Mouse (Mus musculus) heart, adult 2 months (tissue): ENCODE data around the gene Rab11fip5. TPM values are rescaled to one million over a fixed set of nuclear protein-coding genes. Genes with fewer than 3 reads are reported as not detected.

Experiments
- DNase-seq, 2 experiments: peaks; one replicate each; pipeline ENCODE4 v3.0.0; 2021
- H3K27ac ChIP-seq: fragments of 200-600 bp; 2 replicates; pipeline ENCODE4 v1.8.1; 2022
- H3K27me3 ChIP-seq: fragments of 200-500 bp; 2 replicates; pipeline ENCODE4 v1.6.1; 2012; ENCODE audit warnings: mild to moderate bottlenecking, low read length, inconsistent platforms, mixed read lengths; ENCODE audit not compliant: control insufficient read depth, insufficient read depth
- H3K36me3 ChIP-seq: fragments of 200-500 bp; 2 replicates; pipeline ENCODE4 v1.6.1; 2012; ENCODE audit warnings: low read length, inconsistent platforms; ENCODE audit not compliant: control insufficient read depth, insufficient read depth
- H3K4me1 ChIP-seq: fragments of 200-500 bp; 2 replicates; pipeline ENCODE4 v1.6.1; 2011; ENCODE audit warnings: low read length; ENCODE audit not compliant: control insufficient read depth, insufficient read depth
- H3K4me3 ChIP-seq: fragments of 200-600 bp; 2 replicates; pipeline ENCODE4 v1.8.1; 2022
- H3K79me2 ChIP-seq: fragments of 200-500 bp; replicated peaks from 2 replicates; pipeline ENCODE4 v1.6.1; 2012; ENCODE audit warnings: mild to moderate bottlenecking, inconsistent platforms, low read length, moderate library complexity, mixed read lengths; ENCODE audit not compliant: control insufficient read depth, insufficient read depth
- H3K9ac ChIP-seq: fragments of 200-500 bp; 2 replicates; pipeline ENCODE4 v1.6.1; 2012; ENCODE audit warnings: low read depth, mild to moderate bottlenecking, control low read depth, inconsistent platforms, low read length, mixed read lengths
- CTCF ChIP-seq: fragments of 200-600 bp; IDR thresholded peaks from 2 replicates; pipeline ENCODE4 v1.8.1; 2022; ENCODE audit warnings: antibody characterized with exemption, mild to moderate bottlenecking, moderate library complexity
- EP300 ChIP-seq: fragments of 200-500 bp; IDR thresholded peaks from 2 replicates; pipeline ENCODE4 v1.6.1; 2011; ENCODE audit warnings: low read depth, low read length, control low read depth; ENCODE audit not compliant: insufficient read depth
- POLR2A ChIP-seq: fragments of 200-500 bp; IDR thresholded peaks from 2 replicates; pipeline ENCODE4 v1.6.1; 2011; ENCODE audit warnings: mild to moderate bottlenecking, low read depth, low read length, control low read depth; ENCODE audit not compliant: insufficient read depth
- WGBS: fragments of 180-500 bp; shearing (Covaris S2); methylation state at CpG from one replicate; pipeline ENCODE4 v1.1.7; 2018; 5-methylcytosine and 5-hydroxymethylcytosine counted together
- intact Hi-C: fragments of 180-260 bp; cut with DNase I; formaldehyde crosslinking; loops from one replicate; pipeline ENCODE4 v1.15.1; 2025
- polyA plus RNA-seq: library from polyadenylated mRNA; depleted of rRNA; stranded (reverse); fragments of >200 nt; gene quantifications from 2 replicates; pipeline ENCODE4 v1.2.3, GENCODE M21; 2012
- total RNA-seq, 2 experiments: library from RNA; stranded (reverse); gene quantifications; 2 replicates each; pipeline ENCODE4 v1.2.3; 2021

Rab11fip5 gene
- total and polyA plus RNA-seq, 3 experiments: 41.6 to 73.9 (median 59.3) TPM

DNA sequence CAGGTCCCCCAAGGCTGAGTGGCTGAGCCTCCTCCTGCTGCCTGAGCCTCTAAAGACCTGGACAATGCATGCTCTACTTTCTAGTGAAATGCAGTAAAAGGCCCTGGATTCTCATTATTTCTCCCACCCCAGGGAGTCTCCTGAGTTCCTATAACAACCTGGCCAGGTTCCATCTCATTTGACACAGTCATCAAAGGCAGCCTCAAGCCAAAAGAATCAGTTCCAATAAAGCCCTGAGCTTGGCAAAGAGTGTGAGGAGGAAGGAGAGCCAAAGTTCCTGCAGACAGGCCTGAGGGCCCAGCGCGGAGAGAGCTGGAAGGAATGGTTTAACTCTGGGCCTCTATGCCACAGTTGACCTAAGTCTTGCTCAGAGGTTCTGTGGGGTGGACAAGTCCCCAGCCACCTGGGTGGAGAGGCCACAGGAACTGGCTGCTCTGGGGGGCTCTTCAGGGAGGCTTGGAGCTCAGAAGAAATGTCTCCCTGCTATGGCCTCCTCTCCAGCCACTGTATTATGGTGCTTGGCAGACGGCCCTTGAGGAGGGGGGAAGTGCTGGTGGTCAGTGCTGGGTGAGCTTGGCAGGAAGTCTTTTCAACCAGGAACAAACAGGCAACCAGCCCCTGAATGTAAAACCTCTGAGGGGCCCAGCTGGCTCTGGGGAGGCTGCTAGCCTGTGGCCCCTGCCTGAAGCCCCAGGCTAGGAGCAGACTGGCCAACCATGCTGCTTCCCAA is 71.9 kb downstream of the Rab11fip5 start:
- H3K36me3 ChIP-seq: no peaks in the 10 kb centered on the region
- no peak for TF ChIP-seq POLR2A
- H3K9ac ChIP-seq: no peak overlapping the region
- DNase-seq: peak; percentile 27 to 56
- H3K4me1 ChIP-seq: peaks cover 8% of the 10 kb centered on the region
- intact Hi-C loops: no loop called here
- no peaks in the 10 kb centered on the region for H3K27me3 ChIP-seq
- peak overlapping the region; percentile 40; the same call in 1 of the 2 replicates for H3K27ac ChIP-seq
- H3K79me2 ChIP-seq: no peaks in the 10 kb centered on the region
- 17% methylated on average over 3 of the region's 3 CpGs for WGBS
- H3K4me3 ChIP-seq: no peak overlapping the region

DNA sequence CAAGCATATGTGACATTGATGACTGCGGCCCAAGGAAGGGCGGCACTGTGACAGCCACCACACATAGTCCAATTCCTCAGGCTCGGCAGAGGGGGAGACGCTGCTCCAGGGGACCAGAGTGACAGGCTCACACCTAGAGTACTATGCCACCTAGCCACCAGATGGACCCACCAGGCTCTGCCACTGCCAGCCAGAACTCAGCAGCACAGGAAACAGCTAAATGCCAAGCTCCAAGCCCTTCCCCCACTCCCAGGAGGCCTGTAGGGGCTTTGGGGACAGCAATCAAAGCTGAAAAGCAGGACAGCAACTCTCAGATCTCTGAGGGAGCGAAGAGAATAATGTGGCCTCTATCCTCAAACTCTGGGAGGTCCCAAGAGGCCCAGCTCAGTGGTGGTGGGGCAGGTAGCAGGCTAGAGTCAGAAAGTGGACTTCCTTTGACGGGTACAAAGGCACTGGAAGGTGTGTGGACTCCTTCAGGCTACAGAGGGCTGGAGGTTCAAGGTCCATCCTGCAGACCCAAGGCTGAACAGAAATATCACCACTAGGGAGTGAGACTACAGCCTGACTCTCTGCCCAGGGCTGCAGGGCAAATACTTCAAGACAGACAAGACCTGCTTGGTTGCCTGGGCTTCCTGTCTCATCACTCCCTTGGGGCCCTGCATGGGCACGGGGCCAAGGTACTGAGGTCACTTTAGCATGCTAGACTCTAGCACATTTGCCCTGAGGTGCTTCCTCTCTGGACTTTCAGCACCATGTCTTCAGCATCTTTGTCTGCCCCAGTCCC is 78.9 kb downstream of the Rab11fip5 start:
- intact Hi-C loops: no loop called here
- H3K79me2 ChIP-seq: no peaks in the 10 kb centered on the region
- no peaks in the 10 kb centered on the region for H3K36me3 ChIP-seq
- H3K27me3 ChIP-seq: no peaks in the 10 kb centered on the region
- H3K4me3 ChIP-seq: no peak overlapping the region
- 77% methylated on average over 7 of the region's 7 CpGs for WGBS
- TF ChIP-seq CTCF (no peak), POLR2A (no peak), EP300 (no peak)
- H3K27ac ChIP-seq: no peak overlapping the region
- H3K9ac ChIP-seq: no peak overlapping the region
- DNase-seq: peak; percentile 61 to 78
- H3K4me1 ChIP-seq: peaks cover 9% of the 10 kb centered on the region

DNA sequence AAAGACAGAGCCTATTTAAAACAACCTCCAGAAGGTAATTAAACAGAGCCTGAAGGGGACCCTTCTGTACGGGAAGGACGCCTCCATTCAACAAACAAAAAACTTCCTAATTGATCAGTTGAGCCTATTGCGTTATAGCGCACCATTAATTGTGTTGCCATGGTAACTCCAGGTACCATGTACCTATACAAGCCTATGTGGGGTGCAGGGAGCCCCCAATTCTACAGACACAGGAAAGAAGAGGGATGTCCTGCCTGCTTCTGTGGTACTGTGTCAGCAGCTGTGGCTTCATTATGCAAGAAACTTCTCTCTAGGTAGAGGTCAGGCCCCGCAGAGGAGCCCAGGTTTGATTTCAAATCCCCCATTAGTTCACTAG is 80.4 kb downstream of the Rab11fip5 start:
- TF ChIP-seq POLR2A (no peak), CTCF (no peak), EP300 (no peak)
- intact Hi-C loops: no loop called here
- no peaks in the 10 kb centered on the region for H3K36me3 ChIP-seq

DNA sequence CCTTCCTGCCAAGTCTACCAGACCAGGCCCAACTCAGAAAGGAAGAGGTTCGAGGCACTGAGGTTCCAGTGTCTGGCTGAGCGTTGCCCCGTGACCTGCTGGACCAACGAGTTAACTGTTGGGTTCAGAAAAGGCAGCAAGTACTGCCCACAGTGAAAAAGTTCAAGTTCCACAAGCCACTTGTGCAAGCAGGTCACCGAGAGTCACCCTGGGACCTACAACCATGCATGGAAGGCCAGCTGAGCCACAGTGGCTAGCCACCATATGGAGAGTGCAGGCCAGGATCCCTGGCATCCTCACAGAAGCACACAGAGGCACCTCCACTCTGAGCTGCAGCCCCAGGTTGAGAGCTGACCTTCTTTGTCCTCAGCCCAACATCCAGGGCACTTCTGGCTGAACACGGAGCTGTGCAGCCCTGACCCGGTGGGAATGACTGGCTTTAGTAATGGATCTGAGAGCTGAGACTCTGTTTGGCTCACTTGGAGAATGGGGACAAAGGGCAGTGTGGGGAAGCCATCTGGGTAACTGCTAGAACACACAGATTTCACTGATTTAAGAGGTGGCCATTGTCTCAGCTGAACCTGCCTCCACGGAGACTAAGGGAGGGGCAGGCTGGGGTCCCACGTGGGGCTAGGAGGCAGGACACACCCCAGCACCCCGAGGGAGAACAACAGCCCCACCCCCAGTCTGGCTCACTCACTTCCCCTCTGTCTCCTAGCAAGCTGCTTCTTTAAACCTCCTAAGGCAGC is 81.0 kb downstream of the Rab11fip5 start:
- no peaks in the 10 kb centered on the region for H3K27me3 ChIP-seq
- no peak overlapping the region for H3K9ac ChIP-seq
- no peaks in the 10 kb centered on the region for H3K79me2 ChIP-seq
- TF ChIP-seq EP300 (no peak), POLR2A (no peak), CTCF (no peak)
- H3K27ac ChIP-seq: no peak overlapping the region
- DNase-seq: peak in 1 of 2 experiments; percentile 48
- WGBS: 56% methylated on average over 10 of the region's 10 CpGs
- H3K4me1 ChIP-seq: peaks cover 9% of the 10 kb centered on the region
- no peak overlapping the region for H3K4me3 ChIP-seq
- intact Hi-C loops: no loop called here
- no peaks in the 10 kb centered on the region for H3K36me3 ChIP-seq

More for the DNA sequence above, 80.4 kb downstream of the Rab11fip5 start:
- no peaks in the 10 kb centered on the region for H3K27me3 ChIP-seq
- WGBS: 97% methylated on average over 5 of the region's 5 CpGs
- no peak overlapping the region for H3K27ac ChIP-seq
- H3K9ac ChIP-seq: no peak overlapping the region
- H3K79me2 ChIP-seq: no peaks in the 10 kb centered on the region
- no peak for DNase-seq
- peaks cover 9% of the 10 kb centered on the region for H3K4me1 ChIP-seq
- H3K4me3 ChIP-seq: no peak overlapping the region

DNA sequence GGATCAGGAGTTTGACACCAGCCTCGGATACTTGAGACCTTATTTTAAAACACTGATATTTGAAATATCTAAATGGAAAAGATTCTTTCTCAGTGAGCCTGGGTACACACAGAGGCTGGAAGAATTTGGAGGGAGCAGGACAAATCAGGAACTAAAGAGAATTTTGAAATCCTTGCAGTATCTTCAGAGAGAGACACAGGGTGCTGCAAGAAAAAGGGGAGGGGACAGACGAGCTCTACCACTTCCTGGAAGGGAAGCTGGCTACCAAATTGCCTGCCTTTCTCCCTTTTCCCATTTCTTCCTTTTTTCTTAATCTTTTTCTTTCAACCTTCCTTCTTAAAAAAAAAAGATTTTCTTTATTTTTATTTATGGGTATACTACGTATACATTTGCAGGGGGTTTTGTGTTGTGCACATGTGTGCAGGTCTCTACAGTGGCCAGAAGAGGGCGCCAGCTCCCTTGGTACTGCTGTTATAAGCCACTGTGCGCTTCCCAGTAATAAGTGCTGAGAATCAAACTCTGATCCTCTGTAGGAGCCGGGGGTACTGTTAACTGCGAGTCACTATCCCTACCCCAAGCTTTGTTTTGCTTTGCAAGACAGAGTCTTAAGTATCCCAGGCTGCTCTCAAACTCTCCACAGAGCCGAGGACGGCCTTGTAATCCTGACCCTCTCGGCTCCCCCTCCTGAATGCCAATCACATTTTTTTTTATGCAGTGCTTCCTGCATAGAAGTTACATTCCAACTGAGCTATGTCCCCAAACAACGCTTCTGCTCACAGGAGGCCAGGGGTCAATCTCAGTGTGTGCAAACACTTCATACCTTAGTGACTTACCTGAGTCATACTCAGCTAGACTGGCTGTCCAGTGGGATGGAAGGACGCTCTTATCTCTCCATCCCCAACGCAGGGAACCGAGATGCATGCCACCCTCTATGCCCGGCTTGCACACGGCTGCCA is 83.3 kb downstream of the Rab11fip5 start:
- Histone ChIP-seq H3K27ac (no peak overlapping the region), H3K36me3 (no peaks in the 10 kb centered on the region), H3K4me1 (peaks cover 9% of the 10 kb centered on the region), H3K9ac (no peak overlapping the region), H3K4me3 (no peak overlapping the region), H3K79me2 (no peaks in the 10 kb centered on the region), H3K27me3 (no peaks in the 10 kb centered on the region)
- intact Hi-C loops: no loop called here
- 90% methylated on average over 16 of the region's 16 CpGs for WGBS
- TF ChIP-seq POLR2A (no peak), EP300 (no peak), CTCF (peak; percentile 52)
- DNase-seq: no peak
